Mouse (Mus musculus): ENCODE measurements around the gene Tm7sf2.

Tm7sf2 gene

GRCm38 (mm10) chr19:6067724-6068415, at the start of gene Tm7sf2:
TSS of gene Tm7sf2 (minus strand) at chr19:6068373.
- peak; percentile 90 for DNase-seq

- no peak for DNase-seq
Observed at GRCm38 (mm10) chr19:6117346-6117985, 49.3 kb upstream of the Tm7sf2 start.

- no peak for DNase-seq
Observed at GRCm38 (mm10) chr19:6116113-6116850, 48.1 kb upstream of the Tm7sf2 start.

GRCm38 (mm10) chr19:6113116-6113515, 44.9 kb upstream of the Tm7sf2 start:
- no peak for DNase-seq

GRCm38 (mm10) chr19:6105586-6105985, 37.4 kb upstream of the Tm7sf2 start, which contains the start of gene Naaladl1:
TSS of gene Naaladl1 (plus strand) at chr19:6105782.
- no peak for DNase-seq

- no peak for DNase-seq
Observed at GRCm38 (mm10) chr19:6104476-6104875, 36.3 kb upstream of the Tm7sf2 start.

- no peak for DNase-seq
Observed at GRCm38 (mm10) chr19:6102169-6102853, 34.1 kb upstream of the Tm7sf2 start.

GRCm38 (mm10) chr19:6101186-6101585, 33.0 kb upstream of the Tm7sf2 start:
- DNase-seq, result no peak

GRCm38 (mm10) chr19:6097847-6098246, 29.7 kb upstream of the Tm7sf2 start:
- no peak for DNase-seq

- DNase-seq, result no peak
Observed at GRCm38 (mm10) chr19:6094119-6094518, 25.9 kb upstream of the Tm7sf2 start, which contains the start of gene AC131692.1. TSS of gene AC131692.1 (plus strand) at chr19:6094419.

- no peak for DNase-seq
Observed at GRCm38 (mm10) chr19:6088841-6089240, 20.7 kb upstream of the Tm7sf2 start.

GRCm38 (mm10) chr19:6085417-6085879, 17.3 kb upstream of the Tm7sf2 start:
- DNase-seq, result peak; percentile 48

- peak; percentile 95 for DNase-seq
Observed at GRCm38 (mm10) chr19:6084478-6085248, 16.5 kb upstream of the Tm7sf2 start, which contains the start of the genes Zfpl1 and Cdca5. TSS of gene Zfpl1 (minus strand) at chr19:6084956. TSS of gene Cdca5 (plus strand) at chr19:6084983.

GRCm38 (mm10) chr19:6082156-6082555, 14.0 kb upstream of the Tm7sf2 start, which contains the start of gene Gm28374:
TSS of gene Gm28374 (minus strand) at chr19:6082256.
- no peak for DNase-seq

GRCm38 (mm10) chr19:6079983-6080480, 11.9 kb upstream of the Tm7sf2 start, which contains the start of gene Tmem262:
TSS of gene Tmem262 (plus strand) at chr19:6080033.
- DNase-seq, result no peak

GRCm38 (mm10) chr19:6076564-6077393, 8.6 kb upstream of the Tm7sf2 start, which contains the start of gene Vps51:
TSS of gene Vps51 (minus strand) at chr19:6077231.
- DNase-seq, result peak; percentile 87

- no peak for DNase-seq
Observed at GRCm38 (mm10) chr19:6073889-6074288, 5.7 kb upstream of the Tm7sf2 start.

- DNase-seq, result no peak
Observed at GRCm38 (mm10) chr19:6071261-6071660, 3.1 kb upstream of the Tm7sf2 start.

- no peak for DNase-seq
Observed at GRCm38 (mm10) chr19:6070571-6071250, 2.5 kb upstream of the Tm7sf2 start.

GRCm38 (mm10) chr19:6069851-6070250, 1.7 kb upstream of the Tm7sf2 start:
- no peak for DNase-seq

Data from lung, postnatal 14 days (tissue).